Mouse (Mus musculus) lung, postnatal 0 days (tissue): ENCODE data around the gene Msantd2. TPM values are rescaled to one million over a fixed set of nuclear protein-coding genes. Genes with fewer than 3 reads are reported as not detected.
A peak's percentile ranks its signal among the peaks of the same experiment; 100 is the strongest.

ENCODE experiments used
- ATAC-seq: fragments of 200-750 bp; cut with Nextera tagmentation; 2 replicates; pipeline ENCODE4 v1.8.0; 2017; ENCODE audit warnings: moderate library complexity
- DNase-seq: peaks from one replicate; pipeline ENCODE4 v3.0.0-alpha.2; 2016; ENCODE audit warnings: low spot score
- H3K27ac ChIP-seq: fragments of 300-500 bp; sonication (generic); 2 replicates; pipeline ENCODE4 v1.5.1; 2014; ENCODE audit warnings: antibody characterized with exemption, mild to moderate bottlenecking, low read length, mixed read lengths
- H3K27me3 ChIP-seq: fragments of 300-500 bp; sonication (generic); replicated peaks from 2 replicates; pipeline ENCODE4 v1.6.1; 2014; ENCODE audit warnings: low read length, mixed read lengths; ENCODE audit not compliant: insufficient read depth
- H3K36me3 ChIP-seq: fragments of 300-500 bp; sonication (generic); 2 replicates; pipeline ENCODE4 v1.6.1; 2014; ENCODE audit warnings: low read length, mixed read lengths; ENCODE audit not compliant: insufficient read depth
- H3K4me1 ChIP-seq: fragments of 300-500 bp; sonication (generic); 2 replicates; pipeline ENCODE4 v1.6.1; 2014; ENCODE audit warnings: antibody characterized with exemption, low read depth, low read length, mixed read lengths; ENCODE audit not compliant: insufficient read depth
- H3K4me2 ChIP-seq: fragments of 300-500 bp; sonication (generic); replicated peaks from 2 replicates; pipeline ENCODE4 v1.6.1; 2014; ENCODE audit warnings: low read depth, mild to moderate bottlenecking, low read length, moderate library complexity, mixed read lengths
- H3K4me3 ChIP-seq: fragments of 300-500 bp; sonication (generic); 2 replicates; pipeline ENCODE4 v1.5.1; 2014; ENCODE audit warnings: low read depth, low read length
- H3K9ac ChIP-seq: fragments of 300-500 bp; sonication (generic); replicated peaks from 2 replicates; pipeline ENCODE4 v1.6.1; 2014; ENCODE audit warnings: low read depth, mild to moderate bottlenecking
- H3K9me3 ChIP-seq: fragments of 300-500 bp; sonication (generic); 2 replicates; pipeline ENCODE4 v1.6.1; 2016; ENCODE audit warnings: low read length, mixed read lengths
- CTCF ChIP-seq: IDR thresholded peaks from 2 replicates; pipeline ENCODE4 v1.5.1; 2016; ENCODE audit warnings: antibody characterized with exemption, mild to moderate bottlenecking
- EP300 ChIP-seq: IDR thresholded peaks from 2 replicates; pipeline ENCODE4 v1.6.1; 2016; ENCODE audit warnings: antibody characterized with exemption, mild to moderate bottlenecking, control low read depth
- WGBS: fragments of 180-500 bp; shearing (Covaris S2); extraction: QIAGEN DNeasy Blood & Tissue Kit; methylation state at CpG from one replicate; pipeline ENCODE4 v1.1.7; 2014; 5-methylcytosine and 5-hydroxymethylcytosine counted together
- polyA plus RNA-seq: library from polyadenylated mRNA; unstranded; fragments of >200 nt; fragmentation: Nextera tagmentation; extraction: Ambion mirVana; gene quantifications from 2 replicates; pipeline ENCODE4 v1.2.1, GENCODE M21; 2015

The Msantd2 gene
- polyA plus RNA-seq, 1 experiment from 2014 or later = 12.2 TPM

DNA sequence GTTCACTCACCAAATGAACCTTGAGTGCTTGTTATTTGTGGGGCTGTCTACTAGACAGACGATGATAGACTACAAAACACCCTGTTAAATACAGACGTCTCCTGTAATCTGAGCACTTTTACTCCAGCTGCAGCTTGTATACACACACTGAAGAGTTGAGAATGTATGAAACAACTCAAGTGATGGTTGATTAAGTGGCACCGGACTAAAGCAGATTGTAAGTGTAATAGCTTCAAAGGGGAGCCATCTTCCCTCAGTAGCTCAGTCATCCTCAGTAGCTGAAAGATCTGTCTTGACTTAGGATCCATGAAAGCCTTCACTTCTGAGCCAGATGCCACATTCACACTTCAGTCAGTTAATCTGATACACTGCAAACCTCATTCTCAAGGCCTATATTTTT, 6.6 kb downstream of the Msantd2 start:
- 25% methylated on average over 3 of the region's 3 CpGs for WGBS
- peak; percentile 88 for DNase-seq
- peak; percentile 91 for ATAC-seq
- Histone ChIP-seq H3K9me3 (no peaks in the 10 kb centered on the region), H3K4me1 (no peaks in the 10 kb centered on the region), H3K4me3 (no peak overlapping the region), H3K27ac (0 out of 2 replicates have a peak overlapping the region, but pooled peaks have one; percentile 20), H3K27me3 (no peaks in the 10 kb centered on the region), H3K36me3 (no peaks in the 10 kb centered on the region), H3K4me2 (no peak overlapping the region), H3K9ac (no peak overlapping the region)
- TF ChIP-seq EP300 = no peak
- TF ChIP-seq CTCF = no peak

- Histone ChIP-seq H3K27me3 (no peaks in the 10 kb centered on the region), H3K36me3 (no peaks in the 10 kb centered on the region), H3K4me1 (no peaks in the 10 kb centered on the region), H3K9me3 (no peaks in the 10 kb centered on the region), H3K9ac (no peak overlapping the region), H3K4me2 (no peak overlapping the region), H3K27ac (0 out of 2 replicates have a peak overlapping the region, but pooled peaks have one; percentile 20), H3K4me3 (no peak overlapping the region)
- ATAC-seq (peak; percentile 52), DNase-seq (peak; percentile 67)
- no peak for TF ChIP-seq CTCF
- no peak for TF ChIP-seq EP300
Measured at GRCm38 (mm10) chr9:37496325-37496724, 7.2 kb downstream of the Msantd2 start.

GRCm38 (mm10) chr9:37500201-37500600, 11.1 kb downstream of the Msantd2 start:
- Histone ChIP-seq H3K4me3 (no peak overlapping the region), H3K27ac (no peak overlapping the region), H3K36me3 (no peaks in the 10 kb centered on the region), H3K9ac (no peak overlapping the region), H3K9me3 (no peaks in the 10 kb centered on the region), H3K4me2 (no peak overlapping the region), H3K27me3 (no peaks in the 10 kb centered on the region), H3K4me1 (no peaks in the 10 kb centered on the region)
- TF ChIP-seq CTCF (no peak), EP300 (no peak)
- WGBS = 80% methylated on average over 3 of the region's 3 CpGs
- DNase-seq (no peak), ATAC-seq (no peak)

- TF ChIP-seq EP300 (no peak), CTCF (no peak)
Measured at GRCm38 (mm10) chr9:37501170-37501569, 12.1 kb downstream of the Msantd2 start.

DNA sequence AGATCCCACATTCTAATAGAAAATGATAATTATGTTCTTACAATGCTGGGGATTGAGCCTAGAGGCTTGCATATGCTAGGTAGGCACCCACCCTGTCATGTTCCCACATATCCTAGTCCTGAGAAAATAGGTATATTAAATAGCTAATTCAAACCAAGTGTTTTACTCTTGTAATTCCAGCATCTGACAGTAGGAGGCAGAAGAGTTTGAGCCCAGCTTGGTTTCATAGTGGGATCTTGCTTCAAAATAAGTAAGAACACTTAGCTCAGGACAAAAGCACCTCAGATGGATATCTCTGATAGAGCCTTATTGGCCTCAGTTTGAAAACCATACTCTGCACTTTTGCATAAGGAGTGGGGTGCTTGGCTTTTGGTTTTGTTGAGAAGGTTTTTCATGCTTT, 15.2 kb downstream of the Msantd2 start:
- H3K4me3 ChIP-seq = no peak overlapping the region
- ATAC-seq = no peak

More at GRCm38 (mm10) chr9:37501170-37501569, 12.1 kb downstream of the Msantd2 start:
- no peaks in the 10 kb centered on the region for H3K9me3 ChIP-seq
- H3K4me2 ChIP-seq = no peak overlapping the region
- ATAC-seq = no peak
- H3K4me3 ChIP-seq = no peak overlapping the region
- H3K4me1 ChIP-seq = no peaks in the 10 kb centered on the region
- 96% methylated on average over 1 of the region's 1 CpGs for WGBS
- H3K27me3 ChIP-seq = no peaks in the 10 kb centered on the region
- no peak overlapping the region for H3K27ac ChIP-seq
- H3K9ac ChIP-seq = no peak overlapping the region
- no peaks in the 10 kb centered on the region for H3K36me3 ChIP-seq
- no peak for DNase-seq

GRCm38 (mm10) chr9:37506023-37506422, 16.9 kb downstream of the Msantd2 start:
- Histone ChIP-seq H3K27ac (no peak overlapping the region), H3K36me3 (no peaks in the 10 kb centered on the region), H3K4me1 (no peaks in the 10 kb centered on the region), H3K4me3 (no peak overlapping the region), H3K9ac (no peak overlapping the region), H3K27me3 (no peaks in the 10 kb centered on the region), H3K4me2 (no peak overlapping the region), H3K9me3 (no peaks in the 10 kb centered on the region)
- WGBS = 49% methylated on average over 1 of the region's 1 CpGs
- no peak for DNase-seq
- ATAC-seq = no peak
- TF ChIP-seq CTCF = no peak
- TF ChIP-seq EP300 = no peak

More for the DNA sequence above, 15.2 kb downstream of the Msantd2 start:
- no peaks in the 10 kb centered on the region for H3K27me3 ChIP-seq
- no peak for DNase-seq
- H3K4me1 ChIP-seq = no peaks in the 10 kb centered on the region
- H3K4me2 ChIP-seq = no peak overlapping the region
- TF ChIP-seq EP300 (no peak), CTCF (peak; percentile 35)
- H3K9me3 ChIP-seq = no peaks in the 10 kb centered on the region
- H3K36me3 ChIP-seq = no peaks in the 10 kb centered on the region
- no peak overlapping the region for H3K9ac ChIP-seq
- no peak overlapping the region for H3K27ac ChIP-seq

DNA sequence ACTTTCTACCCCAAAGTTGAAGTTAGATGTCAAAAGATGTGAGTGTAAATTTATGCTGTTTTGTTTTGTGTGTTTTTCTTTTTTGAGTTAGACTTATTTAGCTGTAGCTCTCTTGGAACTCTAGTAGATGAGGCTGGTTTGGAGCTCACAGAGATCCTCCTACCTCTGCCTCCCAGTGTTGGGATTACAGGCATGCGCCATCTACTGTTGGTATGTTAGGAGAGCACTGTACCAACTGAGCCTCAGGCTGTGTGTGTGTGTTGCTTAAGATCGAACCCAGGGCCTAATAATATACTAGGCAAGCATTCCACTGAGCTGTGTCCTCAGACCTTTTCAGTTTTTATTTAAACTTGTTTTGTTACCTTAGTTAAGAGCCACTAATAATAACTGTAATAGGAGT, 23.0 kb downstream of the Msantd2 start:
- H3K9ac ChIP-seq = no peak overlapping the region
- H3K9me3 ChIP-seq = no peaks in the 10 kb centered on the region
- no peaks in the 10 kb centered on the region for H3K36me3 ChIP-seq
- no peak for ATAC-seq
- no peak overlapping the region for H3K27ac ChIP-seq
- H3K4me3 ChIP-seq = no peak overlapping the region
- no peaks in the 10 kb centered on the region for H3K27me3 ChIP-seq
- no peaks in the 10 kb centered on the region for H3K4me1 ChIP-seq
- DNase-seq = no peak
- H3K4me2 ChIP-seq = no peak overlapping the region
- TF ChIP-seq EP300 (no peak), CTCF (peak; percentile 45)
- WGBS = 92% methylated on average over 2 of the region's 2 CpGs
